Mouse (Mus musculus): ENCODE data around the gene Prss57. TPM values are rescaled to one million over a fixed set of nuclear protein-coding genes. Genes with fewer than 3 reads are reported as not detected.

Prss57 gene
- polyA plus RNA-seq, 1 experiment from 2014 or later: 0.62 TPM

- Histone ChIP-seq H3K9me3 (ENCODE audit: control insufficient read depth, low read length) (no peaks in the 10 kb centered on the region), H3K4me3 (replicated peaks; ENCODE audit: low read length) (no peak overlapping the region), H3K36me3 (ENCODE audit: control insufficient read depth, insufficient read depth) (no peaks in the 10 kb centered on the region), H3K4me1 (replicated peaks; ENCODE audit: control insufficient read depth, insufficient read depth, low read length) (peaks cover 55% of the 10 kb centered on the region), H3K9ac (replicated peaks; ENCODE audit: low read depth, low read length) (peak overlapping the region; percentile 31), H3K27ac (ENCODE audit: low read length) (peak overlapping the region; percentile 73), H3K27me3 (replicated peaks; ENCODE audit: control insufficient read depth, insufficient read depth, low read length) (no peaks in the 10 kb centered on the region), H3K4me2 (ENCODE audit: low read length) (no peak overlapping the region)
- WGBS: 47% methylated on average over 3 of the region's 3 CpGs
- ATAC-seq: no peak
Observed at GRCm38 (mm10) chr10:79801837-79802236, 11.1 kb upstream of the Prss57 start.

- ATAC-seq: no peak
- H3K4me3 ChIP-seq (replicated peaks; ENCODE audit: low read length): no peak overlapping the region
- H3K4me1 ChIP-seq (replicated peaks; ENCODE audit: control insufficient read depth, insufficient read depth, low read length): peaks cover 65% of the 10 kb centered on the region
- no peaks in the 10 kb centered on the region for H3K9me3 ChIP-seq (ENCODE audit: control insufficient read depth, low read length)
- H3K36me3 ChIP-seq (ENCODE audit: control insufficient read depth, insufficient read depth): no peaks in the 10 kb centered on the region
- 80% methylated on average over 11 of the region's 11 CpGs for WGBS
- no peaks in the 10 kb centered on the region for H3K27me3 ChIP-seq (replicated peaks; ENCODE audit: control insufficient read depth, insufficient read depth, low read length)
- H3K9ac ChIP-seq (replicated peaks; ENCODE audit: low read depth, low read length): no peak overlapping the region
- peak overlapping the region; percentile 38; the same call in 1 of the 2 replicates for H3K27ac ChIP-seq (ENCODE audit: low read length)
- no peak overlapping the region for H3K4me2 ChIP-seq (ENCODE audit: low read length)
Observed at GRCm38 (mm10) chr10:79800508-79800907, 9.7 kb upstream of the Prss57 start.

DNA sequence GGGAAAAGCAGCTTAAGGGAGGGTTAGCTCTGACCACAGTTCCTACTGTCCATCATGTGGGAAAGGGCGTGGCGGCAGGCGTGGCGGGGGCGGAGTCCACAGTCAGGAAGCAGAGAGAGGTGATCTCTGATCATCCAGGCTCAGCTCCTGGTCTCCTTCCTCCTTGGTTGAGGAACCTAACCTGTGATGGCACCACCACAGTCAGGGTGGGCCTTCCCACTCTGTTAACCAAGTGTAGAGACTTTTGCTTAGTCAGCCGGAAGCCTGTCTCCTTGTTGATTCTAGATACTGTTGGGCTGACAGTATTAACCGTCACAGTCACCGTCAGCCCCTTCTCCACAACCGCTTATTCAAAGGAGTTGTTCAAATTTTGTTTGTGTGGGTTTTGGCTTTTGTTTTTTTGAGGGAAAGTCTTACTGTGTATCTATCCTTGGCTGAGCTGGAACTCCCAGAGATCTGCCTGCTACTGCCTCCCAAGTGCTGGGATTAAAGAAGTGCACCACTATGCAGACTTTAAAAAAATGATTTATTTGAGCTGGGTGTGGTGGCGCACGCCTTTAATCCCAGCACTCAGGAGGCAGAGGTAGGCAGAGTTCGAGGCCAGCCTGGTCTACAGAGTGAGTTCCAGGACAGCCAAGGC is 7.6 kb upstream of the Prss57 start:
- 89% methylated on average over 12 of the region's 12 CpGs for WGBS
- no peak overlapping the region for H3K4me3 ChIP-seq (replicated peaks; ENCODE audit: low read length)
- H3K27me3 ChIP-seq (replicated peaks; ENCODE audit: control insufficient read depth, insufficient read depth, low read length): no peaks in the 10 kb centered on the region
- no peak overlapping the region for H3K4me2 ChIP-seq (ENCODE audit: low read length)
- no peak for ATAC-seq
- H3K4me1 ChIP-seq (replicated peaks; ENCODE audit: control insufficient read depth, insufficient read depth, low read length): peaks cover 56% of the 10 kb centered on the region
- no peaks in the 10 kb centered on the region for H3K36me3 ChIP-seq (ENCODE audit: control insufficient read depth, insufficient read depth)
- H3K9me3 ChIP-seq (ENCODE audit: control insufficient read depth, low read length): no peaks in the 10 kb centered on the region
- H3K9ac ChIP-seq (replicated peaks; ENCODE audit: low read depth, low read length): no peak overlapping the region
- no peak overlapping the region for H3K27ac ChIP-seq (ENCODE audit: low read length)

GRCm38 (mm10) chr10:79797326-79797725 is 6.6 kb upstream of the Prss57 start:
- ATAC-seq: no peak
- WGBS: 57% methylated on average over 15 of the region's 15 CpGs
- H3K9ac ChIP-seq (replicated peaks; ENCODE audit: low read depth, low read length): no peak overlapping the region
- H3K4me1 ChIP-seq (replicated peaks; ENCODE audit: control insufficient read depth, insufficient read depth, low read length): peaks cover 48% of the 10 kb centered on the region
- no peaks in the 10 kb centered on the region for H3K27me3 ChIP-seq (replicated peaks; ENCODE audit: control insufficient read depth, insufficient read depth, low read length)
- H3K4me2 ChIP-seq (ENCODE audit: low read length): no peak overlapping the region
- H3K4me3 ChIP-seq (replicated peaks; ENCODE audit: low read length): no peak overlapping the region
- no peak overlapping the region for H3K27ac ChIP-seq (ENCODE audit: low read length)
- no peaks in the 10 kb centered on the region for H3K36me3 ChIP-seq (ENCODE audit: control insufficient read depth, insufficient read depth)
- no peaks in the 10 kb centered on the region for H3K9me3 ChIP-seq (ENCODE audit: control insufficient read depth, low read length)

DNA sequence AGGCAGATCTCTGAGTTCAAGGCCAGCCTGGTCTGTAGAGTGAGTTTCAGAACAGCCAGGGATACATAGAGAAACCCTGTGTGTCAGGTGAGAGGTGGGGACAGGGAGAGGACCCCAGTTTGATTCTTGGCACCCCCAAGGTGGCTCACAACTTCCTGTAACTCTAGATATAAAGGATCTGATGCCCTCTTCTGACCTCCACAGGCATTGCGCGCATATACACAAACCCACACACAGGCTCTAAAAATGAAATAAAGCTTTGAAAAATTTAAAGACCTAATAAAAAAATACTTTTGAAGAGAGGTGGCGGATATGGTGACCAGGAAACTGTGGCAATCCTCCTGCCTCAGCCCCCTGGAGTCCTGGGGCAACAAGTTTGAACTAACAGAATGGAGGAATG is 5.1 kb upstream of the Prss57 start:
- 97% methylated on average over 3 of the region's 3 CpGs for WGBS
- H3K36me3 ChIP-seq (ENCODE audit: control insufficient read depth, insufficient read depth): no peaks in the 10 kb centered on the region
- H3K9ac ChIP-seq (replicated peaks; ENCODE audit: low read depth, low read length): no peak overlapping the region
- H3K27me3 ChIP-seq (replicated peaks; ENCODE audit: control insufficient read depth, insufficient read depth, low read length): no peaks in the 10 kb centered on the region
- no peaks in the 10 kb centered on the region for H3K9me3 ChIP-seq (ENCODE audit: control insufficient read depth, low read length)
- no peak overlapping the region for H3K4me3 ChIP-seq (replicated peaks; ENCODE audit: low read length)
- no peak overlapping the region for H3K27ac ChIP-seq (ENCODE audit: low read length)
- no peak for ATAC-seq
- no peak overlapping the region for H3K4me2 ChIP-seq (ENCODE audit: low read length)
- peaks cover 36% of the 10 kb centered on the region for H3K4me1 ChIP-seq (replicated peaks; ENCODE audit: control insufficient read depth, insufficient read depth, low read length)

DNA sequence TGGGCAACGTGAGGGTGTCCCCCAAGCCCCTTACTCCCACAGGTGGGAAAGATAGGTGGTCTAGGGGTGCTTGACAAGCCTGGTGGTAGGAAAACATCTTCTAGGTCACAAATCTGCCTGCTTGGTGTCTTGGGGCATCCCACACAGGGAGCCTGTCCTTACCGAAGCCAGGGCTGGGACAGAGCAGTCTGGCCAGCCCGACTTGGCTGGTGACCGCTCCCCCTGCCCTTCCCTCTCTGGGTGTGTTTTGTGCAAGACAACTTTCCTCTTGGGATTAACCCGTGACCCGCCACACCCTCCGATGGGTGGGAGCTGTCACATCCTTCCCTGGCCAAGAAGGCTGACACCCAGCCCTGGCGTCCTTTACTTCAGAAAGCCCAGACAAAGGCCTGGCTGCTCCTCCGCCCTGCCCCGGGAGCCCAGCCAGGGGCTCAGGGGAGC is 3.8 kb upstream of the Prss57 start:
- Histone ChIP-seq H3K4me3 (replicated peaks; ENCODE audit: low read length) (peak overlapping the region; percentile 94), H3K4me1 (replicated peaks; ENCODE audit: control insufficient read depth, insufficient read depth, low read length) (peaks cover 32% of the 10 kb centered on the region), H3K9me3 (ENCODE audit: control insufficient read depth, low read length) (no peaks in the 10 kb centered on the region), H3K27me3 (replicated peaks; ENCODE audit: control insufficient read depth, insufficient read depth, low read length) (no peaks in the 10 kb centered on the region), H3K4me2 (ENCODE audit: low read length) (peak overlapping the region; percentile 96), H3K36me3 (ENCODE audit: control insufficient read depth, insufficient read depth) (no peaks in the 10 kb centered on the region), H3K27ac (ENCODE audit: low read length) (peak overlapping the region; percentile 89), H3K9ac (replicated peaks; ENCODE audit: low read depth, low read length) (peak overlapping the region; percentile 99)
- WGBS: 2% methylated on average over 10 of the region's 10 CpGs
- ATAC-seq: peak; percentile 15

DNA sequence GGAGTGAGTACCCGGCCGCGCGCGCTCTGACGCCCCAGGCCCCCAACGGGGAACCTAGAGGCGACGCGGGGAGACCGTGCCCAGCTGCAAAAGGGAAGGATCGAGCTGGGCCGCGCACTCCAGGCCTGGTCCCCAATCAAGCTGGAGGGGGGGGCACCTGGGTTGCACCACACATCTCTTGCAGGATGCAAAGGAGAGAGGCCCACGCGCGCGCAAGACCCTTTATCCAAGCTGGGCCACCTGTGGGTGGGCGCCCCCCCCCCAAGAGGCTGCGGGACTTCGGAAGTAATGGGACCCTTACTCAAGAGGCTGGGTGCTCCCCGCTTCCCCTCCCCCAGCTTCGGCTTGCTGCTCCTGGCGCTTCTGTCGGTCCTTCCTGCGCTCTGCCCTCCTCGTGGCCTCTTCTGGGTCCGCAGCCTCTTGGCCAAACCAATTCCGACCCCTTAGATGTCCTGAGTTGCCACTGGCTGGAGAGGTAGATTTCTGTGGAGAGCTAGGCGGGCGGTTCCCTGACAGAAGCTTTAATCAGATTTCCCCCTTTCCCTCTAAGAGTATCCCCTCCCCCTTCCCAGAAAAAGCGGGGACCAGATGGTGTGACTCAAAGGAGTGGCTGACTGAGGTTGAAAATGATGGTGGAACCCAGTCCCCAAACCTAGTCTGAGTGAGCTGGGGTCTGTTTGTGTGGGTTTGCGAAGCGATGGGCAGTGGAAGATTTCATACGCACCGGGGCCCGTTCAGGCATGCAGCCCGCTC is 3.2 kb upstream of the Prss57 start:
- peaks cover 32% of the 10 kb centered on the region for H3K4me1 ChIP-seq (replicated peaks; ENCODE audit: control insufficient read depth, insufficient read depth, low read length)
- peak; percentile 68 for ATAC-seq
- no peaks in the 10 kb centered on the region for H3K36me3 ChIP-seq (ENCODE audit: control insufficient read depth, insufficient read depth)
- H3K4me3 ChIP-seq (replicated peaks; ENCODE audit: low read length): peak overlapping the region; percentile 94
- H3K9ac ChIP-seq (replicated peaks; ENCODE audit: low read depth, low read length): peak overlapping the region; percentile 99
- whole genome bisulfite sequencing: under 1% methylated on average over 38 of the region's 38 CpGs
- H3K27me3 ChIP-seq (replicated peaks; ENCODE audit: control insufficient read depth, insufficient read depth, low read length): no peaks in the 10 kb centered on the region
- H3K4me2 ChIP-seq (ENCODE audit: low read length): peak overlapping the region; percentile 96
- peak overlapping the region; percentile 89 for H3K27ac ChIP-seq (ENCODE audit: low read length)
- H3K9me3 ChIP-seq (ENCODE audit: control insufficient read depth, low read length): no peaks in the 10 kb centered on the region

- Histone ChIP-seq H3K27me3 (replicated peaks; ENCODE audit: control insufficient read depth, insufficient read depth, low read length) (no peaks in the 10 kb centered on the region), H3K4me3 (replicated peaks; ENCODE audit: low read length) (peak within 1 kb of the TSS; percentile 94), H3K4me1 (replicated peaks; ENCODE audit: control insufficient read depth, insufficient read depth, low read length) (peaks cover 32% of the 10 kb centered on the region), H3K36me3 (ENCODE audit: control insufficient read depth, insufficient read depth) (no peaks in the 10 kb centered on the region), H3K27ac (ENCODE audit: low read length) (peak within 1 kb of the TSS; percentile 89), H3K9ac (replicated peaks; ENCODE audit: low read depth, low read length) (peak within 1 kb of the TSS; percentile 99), H3K9me3 (ENCODE audit: control insufficient read depth, low read length) (no peaks in the 10 kb centered on the region), H3K4me2 (ENCODE audit: low read length) (peak within 1 kb of the TSS; percentile 96)
- ATAC-seq: peak; percentile 77
- WGBS: 4% methylated on average over 50 of the region's 51 CpGs
Observed at GRCm38 (mm10) chr10:79793051-79793737, 2.4 kb upstream of the Prss57 start, which contains the start of gene Palm. TSS of gene Palm (plus strand) at chr10:79793572.

DNA sequence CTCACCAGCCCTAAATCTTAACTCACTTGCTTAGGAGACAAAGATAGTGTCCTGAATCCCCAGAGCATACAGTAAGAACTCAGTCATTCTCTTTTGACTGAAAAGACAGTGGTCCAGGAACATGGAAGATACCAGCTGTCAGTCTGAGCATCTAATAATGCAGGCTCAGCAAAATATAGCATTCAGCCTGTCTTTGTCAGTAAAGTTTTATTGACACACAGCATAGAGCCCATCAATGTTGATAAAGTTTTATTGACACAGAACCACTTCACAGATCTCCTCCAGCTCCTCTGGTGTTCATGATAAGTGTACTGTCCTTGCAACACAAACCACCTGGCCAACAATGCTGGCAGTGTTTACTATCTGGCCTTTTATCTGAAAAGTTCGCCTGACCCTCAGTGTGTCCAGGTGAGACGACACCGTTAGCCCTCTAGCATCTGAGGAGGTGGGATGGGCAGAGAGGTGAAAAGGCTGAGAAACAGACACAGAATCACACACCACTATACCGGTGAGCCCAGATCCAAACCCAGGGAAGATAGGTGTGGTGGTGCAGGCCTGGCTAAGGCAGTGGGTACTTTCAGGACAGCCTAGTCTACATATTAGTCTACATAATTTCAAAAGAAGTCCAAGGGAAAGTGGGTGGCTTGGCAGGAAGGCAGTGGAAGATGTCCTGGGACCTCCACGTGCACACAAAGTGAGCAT is 1.7 kb upstream of the Prss57 start:
- peaks cover 28% of the 10 kb centered on the region for H3K4me1 ChIP-seq (replicated peaks; ENCODE audit: control insufficient read depth, insufficient read depth, low read length)
- H3K9ac ChIP-seq (replicated peaks; ENCODE audit: low read depth, low read length): no peak overlapping the region
- no peaks in the 10 kb centered on the region for H3K27me3 ChIP-seq (replicated peaks; ENCODE audit: control insufficient read depth, insufficient read depth, low read length)
- ATAC-seq: no peak
- 84% methylated on average over 5 of the region's 5 CpGs for WGBS
- H3K27ac ChIP-seq (ENCODE audit: low read length): no peak overlapping the region
- H3K4me2 ChIP-seq (ENCODE audit: low read length): no peak overlapping the region
- no peak overlapping the region for H3K4me3 ChIP-seq (replicated peaks; ENCODE audit: low read length)
- H3K36me3 ChIP-seq (ENCODE audit: control insufficient read depth, insufficient read depth): no peaks in the 10 kb centered on the region
- H3K9me3 ChIP-seq (ENCODE audit: control insufficient read depth, low read length): no peaks in the 10 kb centered on the region
